Mouse (Mus musculus) cerebellum, adult 2 months (tissue): Measurements from ENCODE around the gene Tfr2.

ENCODE experiments used
- CTCF ChIP-seq: fragments of 200-500 bp; IDR thresholded peaks from 2 replicates; pipeline ENCODE4 v1.5.1; 2011; ENCODE audit warnings: low read depth, mild to moderate bottlenecking, control low read depth, low read length, moderate library complexity, borderline replicate concordance; ENCODE audit not compliant: insufficient read depth
- POLR2A ChIP-seq: fragments of 200-500 bp; IDR thresholded peaks from 2 replicates; pipeline ENCODE4 v1.6.1; 2011; ENCODE audit warnings: low read length, control low read depth, borderline replicate concordance; ENCODE audit not compliant: insufficient read depth

DNA sequence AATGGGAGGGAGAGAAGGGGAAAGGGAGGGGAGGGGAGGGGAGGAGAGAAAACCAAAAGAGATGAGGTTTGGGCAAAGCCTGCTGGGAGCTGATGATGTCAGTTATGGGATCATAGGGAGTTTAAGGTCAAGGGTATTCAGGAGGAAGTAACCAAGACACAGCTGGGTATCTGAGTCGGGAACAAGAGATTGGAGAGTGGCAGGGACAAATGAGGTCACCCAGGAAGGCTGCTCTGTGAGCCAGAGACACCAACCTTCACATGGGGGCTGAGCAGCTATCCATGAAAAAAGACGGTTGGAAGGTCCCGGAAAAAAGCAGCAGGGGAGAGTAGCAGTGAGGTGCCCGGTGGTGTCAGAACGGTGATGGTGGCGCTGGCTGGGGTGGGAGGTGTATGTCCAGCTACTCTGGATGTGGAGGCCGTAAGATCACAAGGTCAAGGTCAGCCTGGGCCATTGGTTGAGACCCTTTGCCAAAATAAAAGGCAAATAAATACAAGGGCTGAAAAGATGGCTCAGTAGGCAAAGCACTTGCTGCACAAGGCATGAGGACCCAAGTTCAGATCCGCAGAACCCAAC, 1.3 kb upstream of the Tfr2 start:
- TF ChIP-seq CTCF = no peak
- no peak for TF ChIP-seq POLR2A
